Mouse (Mus musculus) stomach, embryonic 14.5 days (tissue): Measurements from ENCODE around the gene Cmtm7. TPM values are rescaled to one million over a fixed set of nuclear protein-coding genes. Genes with fewer than 3 reads are reported as not detected.

Experiments used
- ATAC-seq: fragments of 200-750 bp; cut with Nextera tagmentation; 2 replicates; pipeline ENCODE4 v1.8.0; 2017; ENCODE audit warnings: low read depth, moderate TSS enrichment; ENCODE audit not compliant: insufficient number of reproducible peaks, insufficient read depth, low FRiP score
- H3K27ac ChIP-seq: fragments of 300-500 bp; sonication (generic); 2 replicates; pipeline ENCODE4 v1.5.1; 2014; ENCODE audit warnings: mild to moderate bottlenecking, low read length, moderate library complexity, mixed read lengths
- H3K27me3 ChIP-seq: fragments of 300-500 bp; sonication (generic); 2 replicates; pipeline ENCODE4 v1.6.1; 2014; ENCODE audit warnings: low read length, control low read depth, mixed read lengths; ENCODE audit not compliant: control insufficient read depth, insufficient read depth
- H3K36me3 ChIP-seq: fragments of 300-500 bp; sonication (generic); 2 replicates; pipeline ENCODE4 v1.6.1; 2014; ENCODE audit warnings: mild to moderate bottlenecking, control low read depth, low read length, moderate library complexity, mixed read lengths; ENCODE audit not compliant: control insufficient read depth, insufficient read depth
- H3K4me1 ChIP-seq: fragments of 300-500 bp; sonication (generic); 2 replicates; pipeline ENCODE4 v1.6.1; 2014; ENCODE audit warnings: low read length, control low read depth, mixed read lengths; ENCODE audit not compliant: control insufficient read depth, insufficient read depth
- H3K4me2 ChIP-seq: fragments of 300-500 bp; sonication (generic); replicated peaks from 2 replicates; pipeline ENCODE4 v1.6.1; 2014; ENCODE audit warnings: low read depth, low read length, control low read depth
- H3K4me3 ChIP-seq: fragments of 300-500 bp; sonication (generic); 2 replicates; pipeline ENCODE4 v1.5.1; 2014; ENCODE audit warnings: low read depth, low read length, control low read depth
- H3K9ac ChIP-seq: fragments of 300-500 bp; sonication (generic); replicated peaks from 2 replicates; pipeline ENCODE4 v1.6.1; 2014; ENCODE audit warnings: low read depth, mild to moderate bottlenecking, control low read depth, low read length, moderate library complexity, mixed read lengths
- H3K9me3 ChIP-seq: fragments of 300-500 bp; sonication (generic); 2 replicates; pipeline ENCODE4 v1.6.1; 2016; ENCODE audit warnings: low read depth, low read length, control low read depth; ENCODE audit not compliant: control insufficient read depth
- WGBS: fragments of 180-500 bp; shearing (Covaris S2); extraction: QIAGEN DNeasy Blood & Tissue Kit; methylation state at CpG from one replicate; pipeline ENCODE4 v1.1.7; 2014; 5-methylcytosine and 5-hydroxymethylcytosine counted together
- polyA plus RNA-seq: library from polyadenylated mRNA; unstranded; fragments of >200 nt; fragmentation: Nextera tagmentation; extraction: Ambion mirVana; gene quantifications from 2 replicates; pipeline ENCODE4 v1.2.1, GENCODE M21; 2014

The Cmtm7 gene
- 97.4 and 101 TPM in 2 replicates for polyA plus RNA-seq

DNA sequence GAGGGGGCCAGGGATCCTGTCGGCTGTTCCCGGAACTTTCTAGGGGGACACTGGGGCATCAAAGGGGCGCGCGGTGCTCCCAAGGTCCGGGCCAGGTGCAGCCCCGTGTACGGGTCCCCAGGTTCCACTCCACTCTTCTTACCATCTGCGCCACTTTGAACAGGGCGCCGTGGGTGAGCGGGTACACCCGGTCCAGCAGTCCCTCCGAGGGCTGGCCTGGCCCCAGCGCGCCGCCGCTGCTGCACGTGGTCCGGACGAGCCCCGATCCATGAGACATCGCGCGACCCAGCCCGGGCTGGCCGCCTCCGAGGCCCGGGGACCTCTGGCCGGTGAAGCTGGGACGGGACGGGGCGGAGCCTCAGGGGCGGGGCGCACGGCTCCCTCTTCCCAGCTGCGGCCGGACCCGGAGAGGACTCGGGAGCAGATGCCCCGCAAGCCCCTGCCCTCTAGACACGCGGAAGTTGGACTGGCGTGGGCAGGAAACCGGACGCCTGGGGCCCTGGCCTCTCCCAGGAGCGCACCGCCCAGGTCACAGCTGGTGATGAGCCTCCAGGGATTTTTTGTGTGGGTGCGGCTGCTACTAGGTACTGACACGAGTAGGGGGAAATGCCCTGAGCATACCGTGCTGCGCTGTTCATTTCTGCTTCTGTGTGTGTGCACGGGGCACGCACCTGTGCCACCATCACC lies at the start of gene Cmtm7:
Gene Cmtm7 (minus strand): TSS at position 331 of the 687 bp plus-strand sequence.
- under 1% methylated on average over 52 of the region's 54 CpGs for WGBS

DNA sequence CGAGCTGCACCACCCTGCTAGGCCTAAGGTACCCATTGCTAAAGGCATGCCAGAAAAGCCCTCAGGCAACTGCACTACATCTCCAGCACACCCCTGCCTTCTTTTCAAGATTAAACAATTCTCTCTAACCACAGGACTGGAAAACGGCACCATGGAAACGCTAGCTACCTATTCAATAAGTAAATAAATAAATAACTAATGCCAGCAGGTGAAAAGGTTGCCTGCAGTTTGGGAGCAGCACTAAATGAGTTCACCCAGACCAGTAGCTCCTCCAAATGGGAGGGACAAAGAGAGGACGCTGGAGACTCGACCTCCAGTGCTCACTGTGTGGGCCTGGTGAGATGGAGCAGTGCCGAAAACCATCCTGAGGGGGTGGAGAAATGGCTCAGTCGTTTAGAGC lies 48.7 kb upstream of the Cmtm7 start:
- Histone ChIP-seq H3K4me2 (no peak overlapping the region), H3K27me3 (no peaks in the 10 kb centered on the region), H3K36me3 (no peaks in the 10 kb centered on the region), H3K9ac (no peak overlapping the region), H3K9me3 (no peaks in the 10 kb centered on the region), H3K4me3 (no peak overlapping the region), H3K4me1 (no peaks in the 10 kb centered on the region), H3K27ac (no peak overlapping the region)
- WGBS = 50% methylated on average over 7 of the region's 7 CpGs
- no peak for ATAC-seq

More for the DNA sequence above, at the start of gene Cmtm7:
- Histone ChIP-seq H3K27me3 (no peaks in the 10 kb centered on the region), H3K4me2 (peak within 1 kb of the TSS; percentile 89), H3K4me1 (peaks cover 13% of the 10 kb centered on the region; the same call in 1 of the 2 replicates), H3K27ac (peak within 1 kb of the TSS; percentile 81), H3K9me3 (no peaks in the 10 kb centered on the region), H3K9ac (peak within 1 kb of the TSS; percentile 79), H3K4me3 (peak within 1 kb of the TSS; percentile 62), H3K36me3 (no peaks in the 10 kb centered on the region)
- ATAC-seq = peak; percentile 83

DNA sequence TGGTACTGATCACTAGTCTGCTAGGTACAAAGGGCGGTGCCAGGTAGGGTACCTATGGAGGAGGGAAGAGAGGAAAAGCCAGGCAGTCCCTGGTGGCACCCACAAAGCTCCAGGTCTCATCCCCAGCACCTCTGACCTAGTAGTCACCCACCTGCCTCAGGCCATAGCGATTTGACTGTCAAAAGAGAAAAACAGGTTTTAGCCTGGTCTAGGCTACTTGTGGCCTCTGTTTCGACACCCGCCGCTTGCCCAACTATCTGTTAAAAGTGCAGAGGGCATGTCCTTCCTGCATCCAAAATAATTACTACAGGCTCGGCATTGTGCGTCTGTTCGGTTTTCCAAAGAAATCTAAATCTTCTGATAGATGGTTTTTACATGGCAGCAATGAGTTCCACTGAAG lies 48.0 kb upstream of the Cmtm7 start:
- Histone ChIP-seq H3K4me2 (no peak overlapping the region), H3K9me3 (no peaks in the 10 kb centered on the region), H3K4me3 (no peak overlapping the region), H3K27ac (no peak overlapping the region), H3K27me3 (no peaks in the 10 kb centered on the region), H3K36me3 (no peaks in the 10 kb centered on the region), H3K9ac (no peak overlapping the region), H3K4me1 (no peaks in the 10 kb centered on the region)
- ATAC-seq = no peak
- WGBS = 82% methylated on average over 8 of the region's 8 CpGs

DNA sequence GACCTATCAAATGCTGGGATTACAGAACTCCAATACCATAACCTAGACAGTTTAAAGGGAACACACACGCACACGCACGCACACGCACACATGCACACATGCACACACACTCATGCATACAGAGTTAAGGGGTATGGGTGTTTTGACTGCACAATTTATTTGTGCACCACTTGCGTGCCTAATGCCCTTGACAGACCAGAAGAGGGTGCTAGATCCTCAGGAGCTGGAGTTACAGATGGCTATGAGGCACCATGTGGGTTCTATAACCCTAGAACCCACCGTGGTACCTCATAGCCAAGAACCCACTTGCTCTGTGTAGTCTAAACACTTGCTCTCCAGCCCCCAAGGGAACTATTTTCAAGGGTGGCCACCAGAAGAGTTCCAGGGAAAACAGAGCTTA lies 46.7 kb upstream of the Cmtm7 start:
- no peaks in the 10 kb centered on the region for H3K9me3 ChIP-seq
- H3K36me3 ChIP-seq = no peaks in the 10 kb centered on the region
- no peak for ATAC-seq
- H3K9ac ChIP-seq = no peak overlapping the region
- H3K4me2 ChIP-seq = no peak overlapping the region
- H3K4me3 ChIP-seq = no peak overlapping the region
- H3K27ac ChIP-seq = no peak overlapping the region
- H3K27me3 ChIP-seq = no peaks in the 10 kb centered on the region
- no peaks in the 10 kb centered on the region for H3K4me1 ChIP-seq
- 95% methylated on average over 6 of the region's 6 CpGs for WGBS

DNA sequence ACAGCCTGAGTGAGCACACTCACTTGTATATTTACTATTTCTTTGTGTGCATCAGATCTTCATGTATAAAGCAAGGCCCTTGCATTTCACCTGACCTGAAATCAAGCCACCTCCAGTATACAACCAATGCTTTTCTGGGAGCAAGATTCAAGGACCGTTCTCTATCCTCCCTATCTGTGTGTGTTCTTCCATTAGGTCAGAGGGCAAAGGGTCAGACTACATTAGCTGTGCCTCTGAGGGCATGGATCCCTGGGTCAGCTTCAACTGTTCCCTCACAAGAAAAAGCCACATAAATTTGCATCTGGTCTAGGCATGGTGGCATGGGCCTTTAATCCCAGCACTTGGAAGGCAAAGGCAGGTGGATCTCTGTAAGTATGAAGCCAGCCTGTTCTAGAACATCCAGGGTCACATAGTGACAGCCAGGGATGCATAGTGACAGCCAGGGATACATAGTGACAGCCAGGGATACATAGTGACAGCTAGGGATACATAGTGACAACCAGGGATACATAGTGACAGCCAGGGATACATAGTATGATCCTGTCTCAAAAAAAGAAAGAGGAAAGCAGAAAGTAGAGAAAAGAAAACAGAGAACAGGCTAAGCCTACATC lies 45.7 kb upstream of the Cmtm7 start:
- Histone ChIP-seq H3K36me3 (no peaks in the 10 kb centered on the region), H3K4me1 (no peaks in the 10 kb centered on the region), H3K4me3 (no peak overlapping the region), H3K27ac (no peak overlapping the region), H3K27me3 (no peaks in the 10 kb centered on the region), H3K9ac (no peak overlapping the region), H3K9me3 (no peaks in the 10 kb centered on the region), H3K4me2 (no peak overlapping the region)
- 32% methylated on average over 1 of the region's 1 CpGs for WGBS
- ATAC-seq = no peak

DNA sequence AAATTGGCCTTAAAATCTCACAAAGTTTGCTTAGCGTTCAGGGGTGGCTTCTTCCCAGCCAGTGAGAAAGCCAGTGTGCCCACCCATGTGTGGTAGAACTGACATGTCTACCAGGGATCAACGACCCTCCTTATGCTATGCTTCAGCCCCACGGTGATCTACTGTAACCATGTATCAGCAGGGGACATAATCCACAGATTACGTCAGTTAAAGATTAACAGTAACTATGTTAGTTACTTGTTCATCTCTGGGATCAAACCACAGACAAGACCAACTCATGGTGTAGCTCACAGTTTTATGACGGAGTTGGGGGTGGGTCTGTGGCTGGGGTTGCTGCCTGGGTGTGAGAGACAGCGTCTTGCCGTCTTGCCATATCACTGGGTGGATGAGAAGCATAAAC lies 42.5 kb upstream of the Cmtm7 start:
- ATAC-seq = no peak
- H3K9me3 ChIP-seq = no peaks in the 10 kb centered on the region
- no peak overlapping the region for H3K9ac ChIP-seq
- no peaks in the 10 kb centered on the region for H3K4me1 ChIP-seq
- no peak overlapping the region for H3K4me2 ChIP-seq
- no peak overlapping the region for H3K27ac ChIP-seq
- H3K36me3 ChIP-seq = no peaks in the 10 kb centered on the region
- 96% methylated on average over 7 of the region's 7 CpGs for WGBS
- no peaks in the 10 kb centered on the region for H3K27me3 ChIP-seq
- no peak overlapping the region for H3K4me3 ChIP-seq

DNA sequence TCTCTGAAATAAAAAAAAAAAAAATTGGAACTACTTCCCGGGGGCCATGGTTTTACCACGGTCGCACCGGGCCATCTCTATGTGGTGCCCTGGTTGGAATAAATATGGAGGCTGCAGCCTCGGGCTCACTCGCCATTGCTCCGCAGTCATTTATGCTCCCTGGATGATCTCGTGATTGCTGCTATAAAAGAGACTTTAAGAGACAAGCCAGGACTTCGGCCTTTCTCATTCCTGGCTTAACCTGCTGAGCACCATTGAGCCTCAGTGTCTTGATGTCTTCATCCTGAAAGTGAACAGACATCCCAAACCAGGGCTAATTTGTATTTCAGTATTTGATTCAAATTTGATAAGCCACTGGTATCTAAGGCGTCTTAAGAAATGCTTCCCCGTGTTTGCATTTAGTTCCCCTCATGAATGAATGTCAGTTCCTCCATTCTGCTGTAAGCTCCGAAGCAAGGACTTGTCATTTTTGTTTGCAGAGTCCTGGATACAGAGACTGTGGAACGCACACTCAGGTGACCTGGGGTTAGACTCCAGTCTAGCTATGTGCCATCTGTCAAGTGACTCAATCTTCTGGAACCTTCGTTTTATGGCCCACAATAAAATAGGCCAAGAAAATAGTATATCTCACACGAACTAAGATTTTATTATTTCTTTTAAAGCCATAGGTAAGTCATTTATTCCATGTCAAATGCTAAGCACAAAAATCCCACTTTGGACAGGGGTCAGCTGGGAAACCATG lies 40.1 kb upstream of the Cmtm7 start:
- Histone ChIP-seq H3K4me3 (no peak overlapping the region), H3K4me1 (no peaks in the 10 kb centered on the region), H3K27ac (no peak overlapping the region), H3K36me3 (no peaks in the 10 kb centered on the region), H3K27me3 (no peaks in the 10 kb centered on the region), H3K9me3 (no peaks in the 10 kb centered on the region), H3K9ac (no peak overlapping the region), H3K4me2 (no peak overlapping the region)
- 84% methylated on average over 15 of the region's 15 CpGs for WGBS
- ATAC-seq = no peak

DNA sequence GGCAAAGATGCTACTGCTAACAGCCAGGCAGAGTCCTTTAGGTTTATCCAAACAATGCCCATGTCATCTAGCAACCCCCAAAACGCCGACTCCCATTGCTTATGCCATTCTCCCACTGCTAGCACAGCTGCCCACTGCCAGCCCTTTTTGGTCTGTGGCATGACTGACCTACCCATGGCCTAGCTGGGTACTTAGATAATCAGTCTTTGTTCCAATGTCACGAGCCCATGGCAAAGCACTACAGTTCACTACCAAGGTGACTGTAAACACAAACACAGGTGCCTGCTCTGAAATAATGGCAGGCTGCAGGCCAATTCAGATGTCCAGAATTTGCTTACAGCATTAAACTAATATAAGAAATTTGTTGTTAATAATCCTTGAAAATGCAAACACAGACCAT lies 37.3 kb upstream of the Cmtm7 start:
- 71% methylated on average over 3 of the region's 3 CpGs for WGBS
- no peak for ATAC-seq

More for the DNA sequence above, 37.3 kb upstream of the Cmtm7 start:
- Histone ChIP-seq H3K27me3 (no peaks in the 10 kb centered on the region), H3K27ac (no peak overlapping the region), H3K36me3 (no peaks in the 10 kb centered on the region), H3K9me3 (no peaks in the 10 kb centered on the region), H3K9ac (no peak overlapping the region), H3K4me3 (no peak overlapping the region), H3K4me1 (no peaks in the 10 kb centered on the region), H3K4me2 (no peak overlapping the region)
